Mouse (Mus musculus): ENCODE measurements around the gene Sh2d3c. TPM values are rescaled to one million over a fixed set of nuclear protein-coding genes. Genes with fewer than 3 reads are reported as not detected.

The Sh2d3c gene
- polyA plus RNA-seq, 1 experiment from 2014 or later = 13.1 TPM

DNA sequence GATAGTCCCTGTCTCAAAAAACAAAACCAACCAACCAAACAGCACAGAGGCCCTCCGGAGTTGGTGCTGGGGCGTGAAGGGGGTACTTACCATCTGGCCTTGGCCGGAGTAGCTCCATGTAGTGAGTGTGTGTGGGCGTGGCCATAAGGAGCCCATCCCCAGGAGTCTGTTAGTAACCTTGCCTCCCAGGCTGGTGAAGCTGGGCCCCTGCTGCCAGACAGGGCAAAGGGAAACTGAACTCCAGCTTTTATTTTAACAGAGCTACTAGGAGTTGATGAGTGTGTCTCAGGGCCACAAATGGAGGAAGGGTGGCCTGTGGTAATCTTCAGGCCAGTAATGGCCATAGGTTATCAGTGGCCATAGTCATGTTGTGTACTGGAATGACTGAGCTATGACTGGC, 13.6 kb downstream of the Sh2d3c start:
- Histone ChIP-seq H3K27me3 (ENCODE audit: control insufficient read depth, insufficient read depth, low read length) (no peaks in the 10 kb centered on the region), H3K4me3 (ENCODE audit: low read depth, low read length) (no peak overlapping the region), H3K4me1 (ENCODE audit: control insufficient read depth, insufficient read depth, low read length) (peaks cover 22% of the 10 kb centered on the region), H3K36me3 (ENCODE audit: control insufficient read depth, insufficient read depth, low read length) (no peaks in the 10 kb centered on the region), H3K9me3 (ENCODE audit: control insufficient read depth, low read length) (no peaks in the 10 kb centered on the region), H3K4me2 (ENCODE audit: low read depth, severe bottlenecking) (no peak overlapping the region), H3K9ac (ENCODE audit: low read length) (0 out of 2 replicates have a peak overlapping the region, but pooled peaks have one; percentile 5), H3K27ac (replicated peaks; ENCODE audit: low read depth, low read length) (no peak overlapping the region)
- DNase-seq (ENCODE audit: low spot score) = no peak
- ATAC-seq (ENCODE audit: insufficient number of reproducible peaks, low FRiP score, low TSS enrichment, low read depth) = no peak
- WGBS = 29% methylated on average over 4 of the region's 4 CpGs

DNA sequence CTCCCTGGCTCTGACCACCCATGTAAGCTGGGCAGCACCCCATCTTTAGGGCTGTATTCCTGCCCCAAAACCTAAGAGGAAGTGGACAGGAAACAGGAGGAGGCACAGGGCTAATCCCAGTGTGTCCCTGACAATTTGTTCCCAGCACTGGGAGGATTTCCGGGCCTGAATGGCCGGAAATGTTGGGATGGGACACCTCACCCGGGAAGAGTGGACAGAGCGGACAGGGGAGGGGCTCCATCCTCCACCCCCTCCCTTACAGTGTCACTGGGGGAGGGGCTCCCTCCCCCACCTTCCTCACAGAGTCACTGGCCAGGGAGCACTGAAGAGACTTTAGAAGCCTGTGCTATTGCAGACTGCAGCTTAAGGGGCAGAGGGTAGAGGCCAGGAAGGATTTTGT, 14.1 kb downstream of the Sh2d3c start:
- Histone ChIP-seq H3K27me3 (ENCODE audit: control insufficient read depth, insufficient read depth, low read length) (no peaks in the 10 kb centered on the region), H3K4me3 (ENCODE audit: low read depth, low read length) (no peak overlapping the region), H3K27ac (replicated peaks; ENCODE audit: low read depth, low read length) (no peak overlapping the region), H3K9me3 (ENCODE audit: control insufficient read depth, low read length) (no peaks in the 10 kb centered on the region), H3K4me1 (ENCODE audit: control insufficient read depth, insufficient read depth, low read length) (peaks cover 20% of the 10 kb centered on the region), H3K36me3 (ENCODE audit: control insufficient read depth, insufficient read depth, low read length) (no peaks in the 10 kb centered on the region), H3K9ac (ENCODE audit: low read length) (no peak overlapping the region), H3K4me2 (ENCODE audit: low read depth, severe bottlenecking) (no peak overlapping the region)
- ATAC-seq (ENCODE audit: insufficient number of reproducible peaks, low FRiP score, low TSS enrichment, low read depth) (no peak), DNase-seq (ENCODE audit: low spot score) (no peak)
- WGBS = 51% methylated on average over 4 of the region's 4 CpGs

DNA sequence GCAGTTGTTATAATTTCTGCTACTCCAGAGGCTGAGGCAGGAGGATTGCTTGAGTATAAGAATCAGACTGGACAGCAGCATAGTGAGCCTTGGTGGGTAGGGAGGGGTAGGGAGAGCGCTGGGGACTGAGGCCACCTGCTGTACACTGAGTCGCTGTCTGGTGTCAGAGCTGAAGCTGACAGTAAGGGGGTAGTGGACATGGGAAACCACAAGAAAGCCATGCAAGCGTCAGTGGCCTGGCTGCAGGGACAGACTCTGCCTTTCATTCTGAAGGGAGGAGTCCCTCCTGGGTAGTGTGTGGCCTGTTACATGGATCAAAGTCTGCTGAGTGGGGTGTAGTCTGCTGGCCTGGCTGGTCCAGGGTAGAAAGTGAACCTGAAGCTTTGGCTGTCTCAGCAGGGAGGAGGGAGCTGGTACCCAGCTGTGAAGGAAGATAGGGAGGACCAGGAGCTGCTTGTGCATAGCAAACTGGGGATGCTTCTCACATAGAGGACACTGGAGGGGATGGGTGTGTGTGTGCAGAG, 15.5 kb downstream of the Sh2d3c start:
- WGBS = 48% methylated on average over 3 of the region's 3 CpGs
- Histone ChIP-seq H3K4me3 (ENCODE audit: low read depth, low read length) (no peak overlapping the region), H3K9me3 (ENCODE audit: control insufficient read depth, low read length) (no peaks in the 10 kb centered on the region), H3K9ac (ENCODE audit: low read length) (no peak overlapping the region; the same call in 1 of the 2 replicates), H3K4me2 (ENCODE audit: low read depth, severe bottlenecking) (no peak overlapping the region), H3K27ac (replicated peaks; ENCODE audit: low read depth, low read length) (no peak overlapping the region), H3K4me1 (ENCODE audit: control insufficient read depth, insufficient read depth, low read length) (peaks cover 14% of the 10 kb centered on the region), H3K36me3 (ENCODE audit: control insufficient read depth, insufficient read depth, low read length) (no peaks in the 10 kb centered on the region), H3K27me3 (ENCODE audit: control insufficient read depth, insufficient read depth, low read length) (peaks cover 10% of the 10 kb centered on the region)
- no peak for DNase-seq (ENCODE audit: low spot score)
- no peak for ATAC-seq (ENCODE audit: insufficient number of reproducible peaks, low FRiP score, low TSS enrichment, low read depth)

DNA sequence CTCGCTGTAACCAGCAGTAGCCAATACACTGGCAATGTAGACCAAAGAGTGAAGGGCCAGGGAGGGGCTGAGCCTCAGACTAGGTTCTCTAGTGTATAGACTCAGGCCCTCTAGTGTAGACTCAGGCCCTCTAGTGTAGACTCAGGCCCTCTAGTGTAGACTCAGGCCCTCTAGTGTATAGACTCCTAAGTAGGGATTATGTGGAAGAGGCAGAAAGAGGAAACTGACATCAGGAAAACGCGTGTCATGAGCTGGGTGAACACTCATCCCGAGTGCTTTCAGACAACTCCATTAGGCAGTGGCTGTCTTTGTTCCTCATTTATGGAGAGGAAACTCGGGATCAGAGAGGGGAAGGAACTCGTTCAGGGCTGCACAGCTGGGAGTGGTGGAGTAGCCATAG, 16.2 kb downstream of the Sh2d3c start:
- Histone ChIP-seq H3K9me3 (ENCODE audit: control insufficient read depth, low read length) (no peaks in the 10 kb centered on the region), H3K27ac (replicated peaks; ENCODE audit: low read depth, low read length) (no peak overlapping the region), H3K36me3 (ENCODE audit: control insufficient read depth, insufficient read depth, low read length) (no peaks in the 10 kb centered on the region), H3K27me3 (ENCODE audit: control insufficient read depth, insufficient read depth, low read length) (peaks cover 16% of the 10 kb centered on the region), H3K4me1 (ENCODE audit: control insufficient read depth, insufficient read depth, low read length) (peaks cover 16% of the 10 kb centered on the region), H3K4me2 (ENCODE audit: low read depth, severe bottlenecking) (no peak overlapping the region), H3K9ac (ENCODE audit: low read length) (no peak overlapping the region), H3K4me3 (ENCODE audit: low read depth, low read length) (no peak overlapping the region)
- no peak for DNase-seq (ENCODE audit: low spot score)
- no peak for ATAC-seq (ENCODE audit: insufficient number of reproducible peaks, low FRiP score, low TSS enrichment, low read depth)
- 61% methylated on average over 6 of the region's 6 CpGs for WGBS

DNA sequence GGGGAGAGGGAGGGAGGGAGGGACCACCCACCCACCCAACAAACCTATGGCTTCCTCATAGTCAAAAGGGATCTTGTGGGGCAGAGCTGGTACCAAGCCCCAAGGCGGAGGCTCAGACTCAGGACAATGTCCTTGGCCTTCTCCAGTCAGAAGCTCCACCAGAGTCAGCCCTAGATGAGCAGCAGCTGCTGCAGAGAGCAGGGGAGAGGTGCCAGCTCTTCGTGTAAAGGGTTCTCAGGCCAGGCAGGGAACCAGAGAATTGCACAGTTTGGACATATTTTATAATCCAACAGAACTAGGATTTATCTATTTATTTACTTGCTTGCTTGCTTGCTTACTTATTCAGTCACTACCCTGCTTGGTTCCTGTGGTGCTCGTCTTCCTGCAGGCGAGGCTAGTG, 18.5 kb downstream of the Sh2d3c start:
- Histone ChIP-seq H3K36me3 (ENCODE audit: control insufficient read depth, insufficient read depth, low read length) (no peaks in the 10 kb centered on the region), H3K4me2 (ENCODE audit: low read depth, severe bottlenecking) (no peak overlapping the region), H3K27ac (replicated peaks; ENCODE audit: low read depth, low read length) (no peak overlapping the region), H3K4me1 (ENCODE audit: control insufficient read depth, insufficient read depth, low read length) (peaks cover 18% of the 10 kb centered on the region), H3K4me3 (ENCODE audit: low read depth, low read length) (no peak overlapping the region), H3K27me3 (ENCODE audit: control insufficient read depth, insufficient read depth, low read length) (peaks cover 26% of the 10 kb centered on the region), H3K9me3 (ENCODE audit: control insufficient read depth, low read length) (no peaks in the 10 kb centered on the region), H3K9ac (ENCODE audit: low read length) (no peak overlapping the region)
- ATAC-seq (ENCODE audit: insufficient number of reproducible peaks, low FRiP score, low TSS enrichment, low read depth) (no peak), DNase-seq (ENCODE audit: low spot score) (no peak)
- WGBS = 66% methylated on average over 4 of the region's 4 CpGs

DNA sequence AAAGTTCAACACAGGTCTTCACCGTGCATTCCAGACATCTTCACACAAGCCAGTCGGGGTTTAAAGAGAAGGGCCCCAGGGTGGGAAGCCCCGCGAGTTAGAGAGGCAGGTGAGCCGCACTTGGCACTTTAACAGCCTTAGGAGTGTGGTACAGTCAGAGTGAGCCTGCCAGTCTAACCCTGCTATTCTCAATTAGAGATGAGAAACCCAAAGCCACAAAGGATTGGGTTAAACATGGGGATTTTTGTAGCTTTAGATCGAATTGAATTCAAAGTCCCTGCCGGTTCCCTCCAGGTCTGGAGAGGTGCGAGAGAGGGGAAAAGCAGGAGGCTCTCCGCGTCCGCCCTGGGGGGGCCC, 20.0 kb downstream of the Sh2d3c start, which contains the start of gene 6330409D20Rik:
6330409D20Rik (minus strand) TSS at position 101 of the 357 bp plus-strand sequence.
- Histone ChIP-seq H3K27me3 (ENCODE audit: control insufficient read depth, insufficient read depth, low read length) (peaks cover 26% of the 10 kb centered on the region), H3K4me3 (ENCODE audit: low read depth, low read length) (peak within 1 kb of the TSS; percentile 45), H3K4me2 (ENCODE audit: low read depth, severe bottlenecking) (peak within 1 kb of the TSS; percentile 96), H3K36me3 (ENCODE audit: control insufficient read depth, insufficient read depth, low read length) (no peaks in the 10 kb centered on the region; the same call in 1 of the 2 replicates), H3K4me1 (ENCODE audit: control insufficient read depth, insufficient read depth, low read length) (peaks cover 15% of the 10 kb centered on the region), H3K9ac (ENCODE audit: low read length) (peak within 1 kb of the TSS; percentile 34; the same call in 1 of the 2 replicates), H3K27ac (replicated peaks; ENCODE audit: low read depth, low read length) (no peak within 1 kb of the TSS), H3K9me3 (ENCODE audit: control insufficient read depth, low read length) (no peaks in the 10 kb centered on the region)
- DNase-seq (ENCODE audit: low spot score) (no peak), ATAC-seq (ENCODE audit: insufficient number of reproducible peaks, low FRiP score, low TSS enrichment, low read depth) (no peak)
- 9% methylated on average over 11 of the region's 11 CpGs for WGBS

DNA sequence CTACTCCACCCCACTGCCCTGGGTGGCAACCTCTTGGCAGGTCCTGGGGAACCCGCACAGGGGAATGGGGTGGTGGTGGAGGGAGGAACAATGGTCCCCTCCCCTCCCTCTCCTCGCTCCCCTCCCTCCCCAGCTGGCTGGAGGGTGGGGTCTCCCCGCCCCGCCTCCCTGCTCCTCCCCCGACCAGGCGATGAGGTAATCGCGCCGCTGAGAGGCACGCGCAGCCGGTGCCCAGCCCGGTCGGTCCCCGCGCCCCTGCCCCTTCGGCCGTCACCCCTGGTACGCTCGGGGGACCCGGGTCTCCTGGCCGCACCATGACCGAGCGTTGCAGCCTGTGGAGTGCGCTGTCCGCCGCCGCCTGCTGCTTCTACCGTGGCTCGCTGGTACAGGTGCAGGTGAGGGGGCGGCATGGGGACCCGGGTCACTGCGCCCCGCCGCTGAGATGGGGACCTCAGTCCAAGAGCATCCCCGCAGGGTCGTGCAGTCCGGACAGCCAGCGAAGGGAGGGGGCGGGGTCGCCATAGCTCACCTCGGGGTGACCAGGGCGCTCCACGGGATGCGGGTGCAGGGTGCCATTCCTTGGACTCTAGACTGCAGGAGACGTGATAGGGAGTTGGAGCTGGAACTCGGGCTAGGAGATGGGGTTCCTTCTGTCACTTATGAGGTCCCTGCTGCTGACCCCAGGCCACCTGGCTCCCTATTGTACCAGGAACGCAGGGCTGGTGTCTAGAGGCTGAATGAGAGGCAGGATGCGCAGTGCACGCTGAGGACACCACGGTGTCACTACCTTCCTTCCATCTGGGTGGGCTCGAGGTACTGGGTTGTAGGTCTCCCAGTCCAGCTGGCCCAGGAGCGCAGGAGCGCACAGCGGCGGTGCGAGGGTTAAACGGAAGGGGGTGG, 20.7 kb downstream of the Sh2d3c start:
- Histone ChIP-seq H3K9me3 (ENCODE audit: control insufficient read depth, low read length) (no peaks in the 10 kb centered on the region), H3K27me3 (ENCODE audit: control insufficient read depth, insufficient read depth, low read length) (peaks cover 26% of the 10 kb centered on the region), H3K4me1 (ENCODE audit: control insufficient read depth, insufficient read depth, low read length) (peaks cover 15% of the 10 kb centered on the region), H3K36me3 (ENCODE audit: control insufficient read depth, insufficient read depth, low read length) (no peaks in the 10 kb centered on the region; the same call in 1 of the 2 replicates), H3K4me2 (ENCODE audit: low read depth, severe bottlenecking) (peak overlapping the region; percentile 96), H3K4me3 (ENCODE audit: low read depth, low read length) (peak overlapping the region; percentile 45), H3K27ac (replicated peaks; ENCODE audit: low read depth, low read length) (no peak overlapping the region), H3K9ac (ENCODE audit: low read length) (peak overlapping the region; percentile 34; the same call in 1 of the 2 replicates)
- ATAC-seq (ENCODE audit: insufficient number of reproducible peaks, low FRiP score, low TSS enrichment, low read depth) = peak; percentile 33; the same call in 1 of the 2 replicates
- DNase-seq (ENCODE audit: low spot score) = peak; percentile 72
- WGBS = 1% methylated on average over 44 of the region's 58 CpGs

DNA sequence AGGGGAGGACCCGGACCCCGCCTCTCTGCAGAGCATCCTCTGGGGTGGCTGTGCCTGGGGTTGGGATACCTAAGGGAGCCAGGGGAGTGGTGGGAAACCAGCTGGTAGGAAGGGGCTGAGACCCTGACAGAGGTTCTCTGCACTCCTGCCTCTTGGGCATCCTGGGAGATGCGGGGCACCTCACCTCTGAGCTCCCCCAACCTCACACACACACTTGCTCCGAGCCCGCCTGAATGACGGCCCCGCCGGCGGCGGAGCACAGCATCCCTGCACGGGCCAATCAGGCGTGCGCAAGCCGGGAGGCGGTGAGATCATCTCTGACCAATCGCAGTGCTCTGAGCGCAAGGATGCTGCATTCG, 21.3 kb downstream of the Sh2d3c start:
- ATAC-seq (ENCODE audit: insufficient number of reproducible peaks, low FRiP score, low TSS enrichment, low read depth) (peak; percentile 56), DNase-seq (ENCODE audit: low spot score) (peak; percentile 67)
- Histone ChIP-seq H3K9ac (ENCODE audit: low read length) (no peak overlapping the region), H3K4me1 (ENCODE audit: control insufficient read depth, insufficient read depth, low read length) (peaks cover 15% of the 10 kb centered on the region), H3K27me3 (ENCODE audit: control insufficient read depth, insufficient read depth, low read length) (peaks cover 26% of the 10 kb centered on the region), H3K27ac (replicated peaks; ENCODE audit: low read depth, low read length) (no peak overlapping the region), H3K4me2 (ENCODE audit: low read depth, severe bottlenecking) (peak overlapping the region; percentile 96), H3K9me3 (ENCODE audit: control insufficient read depth, low read length) (no peaks in the 10 kb centered on the region), H3K36me3 (ENCODE audit: control insufficient read depth, insufficient read depth, low read length) (no peaks in the 10 kb centered on the region; the same call in 1 of the 2 replicates), H3K4me3 (ENCODE audit: low read depth, low read length) (peak overlapping the region; percentile 45)
- WGBS = 1% methylated on average over 18 of the region's 18 CpGs

Measured in limb, embryonic 11.5 days (tissue).